ENCODE assay signal across 20 mouse cellular contexts in the genomic region with DNA sequence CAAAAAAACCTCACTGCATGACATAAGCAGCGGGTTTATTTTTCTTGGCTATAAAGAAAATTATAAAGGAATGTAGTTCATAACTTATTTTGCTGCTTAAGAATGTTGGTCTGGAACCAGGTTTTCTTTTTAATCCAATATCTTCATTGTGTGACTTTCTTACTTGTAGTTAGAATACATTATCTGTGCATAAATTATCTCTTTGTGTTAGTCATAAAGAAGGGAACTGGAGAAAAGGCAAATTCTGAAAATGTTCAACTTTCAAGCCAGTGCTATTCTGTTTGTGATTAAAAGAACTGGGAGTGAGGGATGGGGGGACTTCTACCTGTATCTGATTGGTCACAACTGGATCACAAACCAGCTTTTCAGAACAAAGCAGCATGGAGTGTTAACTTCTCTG.
"Had no signal": no experiment of that assay in that cellular context is flagged by ENCODE, and none has a peak within 500 bp of the region (broad histone marks: within the 10 kb centered on the region; RNA-seq: fewer than 3 reads in every experiment).

No protein-coding gene starts in this region.

- ATAC-seq: forebrain, embryonic 13.5 days; forebrain, embryonic 14.5 days; forebrain, embryonic 15.5 days; forebrain, embryonic 16.5 days; forebrain, postnatal 0 days had no signal

- DNase-seq: cerebellum, adult 9-10 months; cerebellum, adult 9-11 months; cerebellum, postnatal 10 days; cerebellum, postnatal 14 days; cerebellum, postnatal 25 days; cerebellum, postnatal 36 days; embryo, embryonic 11 days; forebrain, postnatal 0 days; gastrocnemius, adult 2 months; gastrocnemius, postnatal 10 days; gastrocnemius, postnatal 14 days; gastrocnemius, postnatal 25 days; gastrocnemius, postnatal 36 days; heart, adult 11 months; heart, adult 18-20 months; heart, adult 2 months had no signal
